Mouse (Mus musculus): ENCODE results near the gene Snupn. TPM values are rescaled to one million over a fixed set of nuclear protein-coding genes. Genes with fewer than 3 reads are reported as not detected.

The Snupn gene
- polyA plus RNA-seq, 2 experiments from 2014 or later = 16.2 to 21.2 TPM

- ATAC-seq = no peak
Observed at GRCm38 (mm10) chr9:57013756-57014155, 63.1 kb downstream of the Snupn start.

GRCm38 (mm10) chr9:57014766-57015165, 64.1 kb downstream of the Snupn start:
- no peak for ATAC-seq

- ATAC-seq = no peak
Observed at GRCm38 (mm10) chr9:57017631-57018030, 67.0 kb downstream of the Snupn start.

GRCm38 (mm10) chr9:57031756-57032155, 81.1 kb downstream of the Snupn start:
- ATAC-seq = no peak

Other genes starting within 250 kb of the Snupn start
- gene Lingo1, start 154.4 kb upstream of the Snupn start, polyA plus RNA-seq (2017; shearing (Covaris generic)) = not detected
- gene Odf3l1, start 86.2 kb upstream of the Snupn start, polyA plus RNA-seq (2017; shearing (Covaris generic)) = not detected
- gene Cspg4, start 85.8 kb upstream of the Snupn start, polyA plus RNA-seq (2017; shearing (Covaris generic)) = under 1 TPM in 1 of 2 experiments, not detected in 1; 0.33 TPM
- gene Snx33, start 22.5 kb upstream of the Snupn start, polyA plus RNA-seq (2017; shearing (Covaris generic)) = 1 to 10 TPM; 3.1 to 5.2 TPM
- 10 to 100 TPM; 54.8 to 68.4 TPM for gene Imp3, start 13.4 kb upstream of the Snupn start, polyA plus RNA-seq (2017; shearing (Covaris generic))
- 1 to 10 TPM; 3.5 to 4.1 TPM for gene Ptpn9, start 44.0 kb downstream of the Snupn start, polyA plus RNA-seq (2017; shearing (Covaris generic))
- 10 to 100 TPM; 31.7 to 33.5 TPM for gene Sin3a, start 121.2 kb downstream of the Snupn start, polyA plus RNA-seq (2017; shearing (Covaris generic))
- 10 to 100 TPM; 38.8 to 51.6 TPM for gene Man2c1, start 179.8 kb downstream of the Snupn start, polyA plus RNA-seq (2017; shearing (Covaris generic))
- 10 to 100 TPM; 18.0 to 33.4 TPM for gene Neil1, start 197.4 kb downstream of the Snupn start, polyA plus RNA-seq (2017; shearing (Covaris generic))
- 100 to 1,000 TPM; 264 to 293 TPM for gene Commd4, start 207.5 kb downstream of the Snupn start, polyA plus RNA-seq (2017; shearing (Covaris generic))